Mouse (Mus musculus): ENCODE data around the gene Siah1a.

DNA sequence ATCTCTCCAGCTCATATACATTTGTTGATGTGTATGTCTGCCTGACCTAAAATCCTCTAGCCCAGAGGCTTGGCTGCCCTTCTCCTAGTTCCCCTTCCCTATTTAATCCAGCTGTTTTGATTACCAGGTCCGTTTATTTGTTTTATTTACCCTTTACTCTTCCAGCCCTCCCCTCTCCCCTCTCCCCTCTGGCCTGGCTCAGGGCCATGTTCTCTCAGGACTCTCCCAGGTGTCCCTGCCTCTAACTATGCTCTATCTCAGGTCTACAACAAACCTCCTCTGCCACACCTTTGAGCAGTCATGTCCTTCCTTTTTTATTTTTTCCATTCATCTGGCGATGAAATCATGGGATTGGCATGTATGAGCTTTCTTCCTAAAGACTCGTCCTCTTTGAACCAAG, 15.4 kb downstream of the Siah1a start:
- TF ChIP-seq CTCF (IDR thresholded peaks at IDR 0.05; ENCODE audit: borderline replicate concordance, control insufficient read depth, extremely low read depth, insufficient read depth, low read length, poor library complexity) = no peak
- no peak for TF ChIP-seq POLR2A (IDR thresholded peaks at IDR 0.05; ENCODE audit: control insufficient read depth, extremely low read depth, insufficient read depth, low read length, poor library complexity)
